Mouse (Mus musculus) right cerebral cortex, postnatal 4 days (tissue): ENCODE data around the gene Rin3.
A peak's percentile ranks its signal among the peaks of the same experiment; 100 is the strongest.

Experiments used
- DNase-seq: peaks from one replicate; pipeline ENCODE4 v3.0.0-alpha.2; 2022

Rin3 gene

GRCm38 (mm10) chr12:102383288-102383687, 100.4 kb downstream of the Rin3 start:
- no peak for DNase-seq

DNA sequence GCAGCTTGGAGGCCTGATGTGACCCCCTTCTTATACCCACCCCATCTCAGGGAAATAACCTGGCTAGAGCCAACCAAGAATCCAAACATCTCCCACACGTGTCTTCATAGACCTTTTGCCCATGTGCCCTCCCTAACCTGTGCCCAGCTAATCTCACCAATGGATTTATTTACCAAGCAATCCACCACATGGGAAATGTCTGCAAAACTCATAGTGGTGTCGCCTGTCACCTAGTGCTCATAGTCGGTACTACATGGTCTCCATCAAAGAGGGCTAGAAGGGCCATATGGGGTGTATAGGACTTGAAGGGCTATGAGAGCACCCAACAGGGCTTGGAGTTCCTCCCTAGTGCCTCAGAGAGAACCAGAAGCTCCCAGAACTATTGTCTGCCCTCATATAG, 102.0 kb downstream of the Rin3 start:
- DNase-seq, result peak; percentile 57

DNA sequence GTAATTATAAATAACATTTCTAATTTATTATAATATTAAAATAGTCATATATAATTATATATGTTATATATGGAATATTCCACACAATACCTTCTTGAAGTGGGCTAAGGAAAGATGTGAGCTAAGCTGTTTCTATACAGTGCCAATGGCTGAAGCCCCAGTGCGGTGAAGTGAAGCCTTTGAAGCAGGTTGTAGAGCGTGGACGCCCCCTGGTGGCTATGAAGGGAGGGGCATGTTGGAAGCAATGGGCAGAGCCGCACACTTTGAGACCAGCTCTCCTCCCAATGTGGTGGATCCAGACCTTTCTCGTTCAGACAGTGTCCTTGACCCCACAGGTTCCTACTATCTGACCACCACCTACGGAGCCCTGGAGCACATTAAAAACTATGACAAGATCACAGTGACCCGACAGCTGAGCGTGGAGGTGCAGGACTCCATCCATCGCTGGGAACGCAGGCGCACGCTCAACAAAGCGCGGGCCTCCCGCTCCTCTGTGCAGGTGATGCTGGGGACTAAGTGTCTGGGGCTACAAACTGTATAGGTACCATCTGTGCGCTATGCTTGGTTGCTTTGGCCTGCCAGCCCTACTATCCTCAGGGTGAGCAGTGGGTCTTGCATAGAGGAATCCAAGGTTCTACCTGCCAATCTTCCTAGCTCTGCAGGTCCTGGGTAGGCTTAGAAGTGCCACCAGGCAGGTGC, 104.5 kb downstream of the Rin3 start:
- DNase-seq, result peak; percentile 93

DNA sequence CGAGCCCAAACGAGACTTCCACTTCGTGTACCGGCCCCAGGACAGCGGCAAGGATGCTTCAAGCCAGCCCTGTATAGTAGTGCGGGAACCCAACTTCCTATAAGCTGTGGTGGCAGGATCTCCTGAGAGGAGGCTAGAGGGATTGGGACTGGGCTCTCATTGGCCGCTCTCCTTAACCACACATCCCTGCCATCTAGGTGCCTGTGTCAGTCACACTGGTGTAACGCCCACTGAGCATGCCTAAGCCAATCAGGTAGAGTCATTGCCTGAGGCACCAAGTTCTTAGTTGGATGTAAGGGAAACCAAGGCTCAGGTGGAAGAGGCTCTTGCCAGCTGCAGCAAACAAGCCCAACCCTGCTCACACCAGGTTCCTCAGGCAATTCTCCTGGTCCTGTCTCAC, 107.2 kb downstream of the Rin3 start:
- no peak for DNase-seq

GRCm38 (mm10) chr12:102391109-102391508, 108.3 kb downstream of the Rin3 start:
- DNase-seq, result no peak

- peak; percentile 31 for DNase-seq
Observed at GRCm38 (mm10) chr12:102391982-102392381, 109.1 kb downstream of the Rin3 start.

DNA sequence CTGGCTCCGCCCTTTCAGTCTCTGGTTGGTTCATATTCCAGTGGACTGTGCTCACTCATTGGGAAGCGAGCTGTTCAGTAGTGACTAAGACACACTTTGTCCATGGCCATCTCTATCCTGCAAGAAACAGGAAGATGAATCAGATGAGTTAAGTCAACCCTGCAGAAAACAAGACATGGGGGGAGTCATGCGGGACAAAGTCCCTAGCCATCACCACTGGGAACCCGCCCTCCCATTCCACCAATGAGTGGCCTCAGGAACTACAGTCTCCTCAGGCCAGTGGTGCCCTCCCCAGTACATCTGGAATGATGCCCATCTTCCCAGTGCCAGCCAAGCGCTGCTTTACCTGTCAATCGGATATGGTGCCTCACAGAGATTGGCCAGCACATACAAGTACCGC, 111.6 kb downstream of the Rin3 start:
- DNase-seq, result no peak

- no peak for DNase-seq
Observed at GRCm38 (mm10) chr12:102395537-102395936, 112.7 kb downstream of the Rin3 start.

DNA sequence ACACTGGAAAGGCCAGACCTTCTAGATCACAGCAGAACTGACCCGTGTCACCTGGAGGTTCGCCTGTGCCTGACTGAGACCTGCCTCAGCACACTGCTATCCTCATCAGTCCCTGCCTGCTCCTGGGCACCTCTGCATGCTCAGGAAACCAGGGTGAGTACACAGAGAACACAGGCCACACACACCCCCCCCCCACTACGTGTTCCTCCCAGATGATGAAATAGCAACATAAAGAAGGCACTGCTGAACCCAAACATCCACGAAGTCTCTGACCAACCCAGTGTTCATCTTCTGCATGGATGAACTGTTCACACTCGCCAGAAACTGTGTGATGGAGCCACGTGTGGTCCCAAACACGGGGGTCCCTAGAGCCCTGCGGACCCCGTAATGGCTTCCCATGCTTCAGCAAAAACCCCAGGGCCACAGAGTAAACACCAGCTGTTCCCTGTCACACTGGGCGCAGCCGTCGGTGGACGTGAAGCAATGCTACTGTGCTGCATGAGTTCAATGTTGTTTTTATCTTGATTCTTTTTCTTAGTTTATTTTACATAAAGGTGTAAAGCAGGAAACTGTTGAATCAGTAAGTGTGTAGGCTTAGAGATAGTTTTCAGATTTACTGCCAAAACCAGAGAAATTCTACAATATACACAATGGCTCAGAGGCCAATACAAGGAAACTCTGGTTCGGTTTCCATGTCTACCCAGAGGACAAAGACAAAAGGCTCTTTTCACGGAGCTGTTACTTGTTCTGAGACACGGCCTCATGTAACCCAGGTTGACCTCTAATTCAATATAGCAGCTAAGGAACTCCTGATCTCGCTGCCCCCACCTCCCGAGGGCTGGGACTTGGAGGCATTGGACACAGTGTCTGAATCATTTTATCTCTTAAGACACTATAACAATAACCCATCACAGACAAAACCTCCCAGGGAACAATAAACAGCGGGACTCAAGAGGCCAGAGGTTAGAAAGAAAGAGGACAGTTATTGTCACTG, 113.4 kb downstream of the Rin3 start:
- DNase-seq, result no peak

DNA sequence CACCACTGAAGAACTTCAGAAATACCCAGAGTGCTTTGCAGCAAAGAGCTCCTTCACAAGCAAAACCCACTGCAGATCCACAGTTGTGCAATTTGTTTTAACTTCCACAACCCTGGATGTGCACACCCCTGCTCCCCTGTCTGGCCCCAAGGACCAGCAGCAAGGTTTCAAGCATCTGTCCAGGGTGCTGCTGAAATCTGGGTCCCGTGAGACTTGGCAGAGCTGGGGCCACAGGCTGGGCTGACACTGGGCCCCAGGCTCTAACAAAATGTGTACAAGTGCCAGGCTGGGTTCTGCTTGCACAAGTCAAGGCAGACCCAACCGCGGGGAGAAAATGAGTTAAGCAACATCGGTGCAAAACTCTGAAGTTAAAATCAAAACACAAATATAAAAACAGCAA, 115.7 kb downstream of the Rin3 start:
- no peak for DNase-seq

DNA sequence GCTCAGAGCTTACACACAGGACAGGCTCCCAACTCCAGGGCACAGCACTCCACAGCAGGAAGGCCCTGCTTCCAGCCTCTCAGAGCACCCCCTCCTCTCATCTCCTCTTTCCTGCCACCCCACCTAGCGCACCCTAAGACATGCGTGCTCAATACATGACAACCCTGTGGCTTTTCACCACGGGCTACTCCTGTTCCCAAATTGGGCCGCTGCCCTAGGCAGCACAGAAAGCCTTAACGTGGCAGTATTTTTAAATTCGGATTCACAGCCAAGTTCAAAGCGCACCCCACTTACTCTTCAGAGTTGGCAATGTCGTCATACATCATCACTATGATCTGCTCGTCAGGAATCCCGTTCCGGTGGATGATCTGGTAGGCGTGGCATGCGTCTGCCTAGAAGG, 130.3 kb downstream of the Rin3 start:
- DNase-seq, result no peak

- no peak for DNase-seq
Observed at GRCm38 (mm10) chr12:102414686-102415085, 131.8 kb downstream of the Rin3 start.

DNA sequence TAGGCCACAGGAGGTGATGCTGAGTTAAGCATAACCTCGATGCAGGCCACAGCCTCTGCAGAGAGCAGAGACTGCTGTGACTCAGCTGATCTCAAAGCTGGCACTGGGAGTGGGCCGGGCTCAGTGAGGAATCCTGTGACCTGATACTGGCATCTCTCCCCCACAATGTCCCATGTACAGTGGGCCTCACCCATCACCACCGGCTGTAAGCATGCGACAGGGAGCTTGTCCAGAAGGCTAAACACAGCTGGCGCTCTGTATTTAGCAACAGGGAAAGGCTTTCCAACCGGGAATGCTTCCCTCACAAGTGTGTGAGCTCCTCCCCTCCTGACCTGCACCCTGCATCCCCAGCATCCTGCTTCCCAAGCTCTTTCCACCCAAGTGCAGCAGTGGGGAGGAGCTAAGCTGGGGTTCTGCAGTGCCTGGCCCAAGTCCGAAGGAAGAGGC, 133.6 kb downstream of the Rin3 start:
- DNase-seq, result no peak

- no peak for DNase-seq
Observed at GRCm38 (mm10) chr12:102416955-102417510, 134.2 kb downstream of the Rin3 start.

- no peak for DNase-seq
Observed at GRCm38 (mm10) chr12:102417701-102418100, 134.9 kb downstream of the Rin3 start.

GRCm38 (mm10) chr12:102419544-102419943, 136.7 kb downstream of the Rin3 start:
- peak; percentile 40 for DNase-seq

- no peak for DNase-seq
Observed at GRCm38 (mm10) chr12:102420168-102420890, 137.5 kb downstream of the Rin3 start.

- DNase-seq, result no peak
Observed at GRCm38 (mm10) chr12:102422065-102422464, 139.2 kb downstream of the Rin3 start.

- DNase-seq, result no peak
Observed at GRCm38 (mm10) chr12:102422623-102423320, 139.9 kb downstream of the Rin3 start.

DNA sequence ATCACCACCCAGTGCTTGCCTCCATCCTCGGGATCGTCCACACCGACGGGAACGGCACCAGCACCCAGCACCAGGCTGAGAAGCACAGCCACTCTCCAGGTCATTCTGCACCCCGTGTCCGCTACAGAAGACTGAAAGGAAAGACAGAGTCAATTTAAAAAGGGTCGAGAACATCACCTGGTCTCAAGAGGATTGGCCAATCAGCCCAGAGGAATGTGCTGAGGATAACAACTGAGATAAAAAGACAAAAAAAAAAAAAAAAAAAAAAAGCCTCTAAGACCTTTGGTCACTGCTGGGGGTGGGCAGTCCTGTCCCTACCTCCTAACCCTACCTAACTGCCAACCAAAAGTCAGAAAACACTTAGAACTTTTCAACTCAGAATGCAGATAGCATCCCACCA, 140.8 kb downstream of the Rin3 start:
- no peak for DNase-seq

DNA sequence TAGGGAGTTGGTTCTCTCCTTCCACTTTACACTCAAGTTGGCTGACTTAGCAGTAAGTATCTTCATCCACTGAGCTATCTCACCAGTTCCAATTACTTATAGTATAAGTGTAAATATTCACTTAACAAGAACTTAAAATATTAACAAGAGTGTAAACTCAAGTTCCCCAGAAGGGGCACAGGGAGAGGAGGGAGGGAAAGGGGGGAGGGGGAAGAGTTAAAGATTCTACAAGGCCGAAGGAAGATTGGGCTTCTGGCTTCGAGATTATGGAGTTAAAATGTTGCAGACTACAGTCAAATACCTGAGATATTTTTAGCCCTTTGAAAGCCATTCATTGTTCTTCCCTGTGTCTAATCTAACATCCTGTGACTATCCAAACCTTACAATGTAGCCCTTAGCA, 141.6 kb downstream of the Rin3 start:
- no peak for DNase-seq

DNA sequence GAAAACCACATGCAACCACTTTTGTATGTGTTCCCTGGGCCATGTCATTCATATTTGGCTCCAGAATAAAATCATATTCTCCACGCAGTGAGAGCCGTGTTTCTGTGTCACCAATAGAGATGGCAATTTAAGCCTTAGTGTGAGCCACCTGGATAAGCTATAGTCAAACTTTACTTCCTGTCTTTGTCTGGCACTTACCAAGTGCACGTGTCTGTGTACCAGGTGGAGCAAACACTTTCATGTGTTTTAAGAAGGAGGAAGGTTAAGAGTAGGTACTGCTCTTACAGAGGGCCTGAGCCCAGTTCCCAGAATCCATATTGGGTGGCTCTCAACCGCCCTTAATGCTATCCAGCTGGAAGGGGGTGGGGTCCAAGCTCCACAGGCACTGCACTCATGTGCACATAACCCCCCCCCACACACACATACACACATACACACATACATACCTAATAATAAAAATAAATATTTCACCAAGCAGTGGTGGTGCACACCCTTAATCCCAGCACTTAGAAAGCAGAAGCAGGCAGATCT, 142.3 kb downstream of the Rin3 start:
- no peak for DNase-seq
